Mouse (Mus musculus) left cerebral cortex, adult 11 months (tissue): Measurements from ENCODE around the gene Jade1.

Experiments
- DNase-seq: peaks from one replicate; pipeline ENCODE4 v3.0.0; 2022; ENCODE audit warnings: low spot score

Jade1 gene

GRCm38 (mm10) chr3:41599806-41600589 is 44.5 kb downstream of the Jade1 start:
- no peak for DNase-seq

- no peak for DNase-seq
Observed at GRCm38 (mm10) chr3:41601226-41602020, 45.9 kb downstream of the Jade1 start.

- DNase-seq = no peak
Observed at GRCm38 (mm10) chr3:41602933-41603332, 47.4 kb downstream of the Jade1 start.

GRCm38 (mm10) chr3:41603470-41604019 is 48.0 kb downstream of the Jade1 start:
- DNase-seq = no peak

- DNase-seq = no peak
Observed at GRCm38 (mm10) chr3:41604629-41605321, 49.2 kb downstream of the Jade1 start.

- DNase-seq = no peak
Observed at GRCm38 (mm10) chr3:41605601-41606329, 50.2 kb downstream of the Jade1 start.

- DNase-seq = no peak
Observed at GRCm38 (mm10) chr3:41606330-41606664, 50.8 kb downstream of the Jade1 start.

GRCm38 (mm10) chr3:41607050-41607449 is 51.5 kb downstream of the Jade1 start:
- DNase-seq = no peak

- DNase-seq = no peak
Observed at GRCm38 (mm10) chr3:41607467-41607866, 51.9 kb downstream of the Jade1 start.

- DNase-seq = no peak
Observed at GRCm38 (mm10) chr3:41609071-41609470, 53.5 kb downstream of the Jade1 start.

- no peak for DNase-seq
Observed at GRCm38 (mm10) chr3:41612211-41612610, 56.7 kb downstream of the Jade1 start.

GRCm38 (mm10) chr3:41613706-41614105 is 58.2 kb downstream of the Jade1 start:
- no peak for DNase-seq

- DNase-seq = no peak
Observed at GRCm38 (mm10) chr3:41614230-41614985, 58.9 kb downstream of the Jade1 start.

- DNase-seq = no peak
Observed at GRCm38 (mm10) chr3:41618036-41618435, 62.5 kb downstream of the Jade1 start.

GRCm38 (mm10) chr3:41618488-41618887 is 63.0 kb downstream of the Jade1 start:
- no peak for DNase-seq

GRCm38 (mm10) chr3:41620971-41621370 is 65.4 kb downstream of the Jade1 start:
- no peak for DNase-seq

GRCm38 (mm10) chr3:41655642-41656041 is 100.1 kb downstream of the Jade1 start:
- no peak for DNase-seq
